Mouse (Mus musculus) forebrain, embryonic 14.5 days (tissue): ENCODE data around the gene Rho. TPM values are rescaled to one million over a fixed set of nuclear protein-coding genes. Genes with fewer than 3 reads are reported as not detected.

Experiments
- ATAC-seq: fragments of 200-750 bp; cut with Nextera tagmentation; 2 replicates; pipeline ENCODE4 v1.8.0; 2017; ENCODE audit warnings: mild to moderate bottlenecking, moderate library complexity
- DNase-seq: peaks from one replicate; pipeline ENCODE4 v3.0.0-alpha.2; 2015; ENCODE audit warnings: low spot score
- H3K27ac ChIP-seq: fragments of 300-500 bp; sonication (generic); 2 replicates; pipeline ENCODE4 v1.5.1; 2014; ENCODE audit warnings: low read depth, mild to moderate bottlenecking, control low read depth, low read length, moderate library complexity
- H3K27me3 ChIP-seq: fragments of 300-500 bp; sonication (generic); replicated peaks from 2 replicates; pipeline ENCODE4 v1.6.1; 2014; ENCODE audit warnings: low read length, control low read depth, mixed read lengths; ENCODE audit not compliant: control insufficient read depth, insufficient read depth
- H3K36me3 ChIP-seq: fragments of 300-500 bp; sonication (generic); 2 replicates; pipeline ENCODE4 v1.6.1; 2014; ENCODE audit warnings: low read length, control low read depth; ENCODE audit not compliant: control insufficient read depth, insufficient read depth
- H3K4me1 ChIP-seq: fragments of 300-500 bp; sonication (generic); 2 replicates; pipeline ENCODE4 v1.6.1; 2014; ENCODE audit warnings: antibody characterized with exemption, low read length, control low read depth; ENCODE audit not compliant: control insufficient read depth, insufficient read depth
- H3K4me2 ChIP-seq: fragments of 300-500 bp; sonication (generic); 2 replicates; pipeline ENCODE4 v1.6.1; 2014; ENCODE audit warnings: mild to moderate bottlenecking, control low read depth, low read length
- H3K4me3 ChIP-seq: fragments of 300-500 bp; sonication (generic); 2 replicates; pipeline ENCODE4 v1.5.1; 2014; ENCODE audit warnings: low read depth, low read length, control low read depth
- H3K9ac ChIP-seq: fragments of 300-500 bp; sonication (generic); 2 replicates; pipeline ENCODE4 v1.6.1; 2014; ENCODE audit warnings: mild to moderate bottlenecking, low read length, control low read depth, moderate library complexity
- H3K9me3 ChIP-seq: fragments of 300-500 bp; sonication (generic); replicated peaks from 2 replicates; pipeline ENCODE4 v1.6.1; 2016; ENCODE audit warnings: low read length, control low read depth, mixed read lengths; ENCODE audit not compliant: control insufficient read depth
- WGBS: fragments of 180-500 bp; shearing (Covaris S2); extraction: QIAGEN DNeasy Blood & Tissue Kit; methylation state at CpG from one replicate; pipeline ENCODE4 v1.1.7; 2014; 5-methylcytosine and 5-hydroxymethylcytosine counted together
- polyA plus RNA-seq: library from polyadenylated mRNA; unstranded; fragments of >200 nt; fragmentation: Nextera tagmentation; extraction: Ambion mirVana; gene quantifications from 2 replicates; pipeline ENCODE4 v1.2.1, GENCODE M21; 2014

Rho gene
- polyA plus RNA-seq, 1 experiment from 2014 or later = 0.19 TPM

DNA sequence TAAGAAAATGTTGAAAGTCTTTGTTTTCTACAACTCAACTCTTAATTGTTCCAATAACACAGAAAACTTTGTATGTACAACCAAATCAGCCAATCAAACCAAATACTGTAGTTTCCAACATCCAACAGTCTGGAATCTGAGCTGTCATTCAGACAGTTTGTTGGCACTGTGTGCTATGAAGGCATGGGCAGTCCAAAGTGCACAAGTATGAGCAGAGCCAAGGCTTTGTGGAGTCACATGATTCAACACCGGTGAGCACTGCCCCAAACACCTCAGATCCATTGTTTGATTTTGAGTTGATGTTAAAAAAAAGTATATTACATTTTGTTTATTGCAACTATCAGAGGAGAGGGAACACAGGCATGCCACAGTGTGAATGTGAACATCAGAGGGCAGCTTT, 9.1 kb downstream of the Rho start:
- no peak overlapping the region for H3K27ac ChIP-seq
- H3K9ac ChIP-seq = no peak overlapping the region
- H3K4me1 ChIP-seq = no peaks in the 10 kb centered on the region
- H3K4me3 ChIP-seq = no peak overlapping the region
- H3K36me3 ChIP-seq = no peaks in the 10 kb centered on the region
- H3K9me3 ChIP-seq = peaks cover 6% of the 10 kb centered on the region
- WGBS = 78% methylated on average over 1 of the region's 1 CpGs
- no peak for ATAC-seq
- H3K27me3 ChIP-seq = no peaks in the 10 kb centered on the region
- no peak overlapping the region for H3K4me2 ChIP-seq
- DNase-seq = no peak

GRCm38 (mm10) chr6:115941128-115941527, 9.6 kb downstream of the Rho start:
- DNase-seq (no peak), ATAC-seq (no peak)
- Histone ChIP-seq H3K27me3 (no peaks in the 10 kb centered on the region), H3K9me3 (peaks cover 6% of the 10 kb centered on the region), H3K9ac (no peak overlapping the region), H3K4me3 (no peak overlapping the region), H3K36me3 (no peaks in the 10 kb centered on the region), H3K4me1 (no peaks in the 10 kb centered on the region), H3K27ac (no peak overlapping the region), H3K4me2 (no peak overlapping the region)
- WGBS = 20% methylated on average over 9 of the region's 12 CpGs

- H3K9me3 ChIP-seq = no peaks in the 10 kb centered on the region
- H3K27me3 ChIP-seq = no peaks in the 10 kb centered on the region
- no peak overlapping the region for H3K9ac ChIP-seq
- ATAC-seq (no peak), DNase-seq (no peak)
- no peaks in the 10 kb centered on the region for H3K4me1 ChIP-seq
- no peak overlapping the region for H3K27ac ChIP-seq
- no peak overlapping the region for H3K4me3 ChIP-seq
- 79% methylated on average over 9 of the region's 9 CpGs for WGBS
- no peaks in the 10 kb centered on the region for H3K36me3 ChIP-seq
- no peak overlapping the region for H3K4me2 ChIP-seq
Measured at GRCm38 (mm10) chr6:115943498-115944427, 12.2 kb downstream of the Rho start.

- no peak for DNase-seq
- Histone ChIP-seq H3K27me3 (no peaks in the 10 kb centered on the region), H3K4me3 (no peak within 1 kb of the TSS), H3K27ac (no peak within 1 kb of the TSS), H3K36me3 (no peaks in the 10 kb centered on the region), H3K4me1 (no peaks in the 10 kb centered on the region), H3K4me2 (no peak within 1 kb of the TSS), H3K9me3 (no peaks in the 10 kb centered on the region), H3K9ac (no peak within 1 kb of the TSS)
- no peak for ATAC-seq
- 81% methylated on average over 5 of the region's 5 CpGs for WGBS
Measured at GRCm38 (mm10) chr6:115944638-115945037, 13.1 kb downstream of the Rho start, which contains the start of gene H1foo. TSS of gene H1foo (plus strand) at chr6:115944938.

DNA sequence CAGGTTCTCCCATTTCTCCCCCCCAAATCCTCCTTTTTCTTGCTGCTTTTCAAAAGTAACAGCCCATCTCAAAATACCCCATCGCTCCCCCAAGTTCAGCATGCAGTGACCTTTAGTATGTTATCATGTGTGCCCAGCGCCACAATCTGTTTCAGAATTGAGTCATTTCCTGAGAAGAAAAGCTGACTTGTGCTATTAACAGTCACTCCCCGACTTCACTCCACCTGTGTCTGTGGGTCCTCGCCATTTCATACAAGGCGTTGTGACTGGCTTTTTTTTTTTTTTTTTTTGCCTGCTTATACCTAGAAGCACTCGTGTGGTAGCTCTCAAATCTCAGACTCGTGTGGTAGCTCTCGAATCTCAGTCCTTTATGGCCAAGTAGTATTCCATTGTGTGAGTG, 14.1 kb downstream of the Rho start:
- H3K27me3 ChIP-seq = no peaks in the 10 kb centered on the region
- no peak overlapping the region for H3K4me3 ChIP-seq
- DNase-seq = no peak
- no peak overlapping the region for H3K4me2 ChIP-seq
- H3K9me3 ChIP-seq = no peaks in the 10 kb centered on the region
- H3K4me1 ChIP-seq = no peaks in the 10 kb centered on the region
- no peak overlapping the region for H3K27ac ChIP-seq
- no peak for ATAC-seq
- no peaks in the 10 kb centered on the region for H3K36me3 ChIP-seq
- H3K9ac ChIP-seq = no peak overlapping the region
- WGBS = 82% methylated on average over 8 of the region's 8 CpGs

DNA sequence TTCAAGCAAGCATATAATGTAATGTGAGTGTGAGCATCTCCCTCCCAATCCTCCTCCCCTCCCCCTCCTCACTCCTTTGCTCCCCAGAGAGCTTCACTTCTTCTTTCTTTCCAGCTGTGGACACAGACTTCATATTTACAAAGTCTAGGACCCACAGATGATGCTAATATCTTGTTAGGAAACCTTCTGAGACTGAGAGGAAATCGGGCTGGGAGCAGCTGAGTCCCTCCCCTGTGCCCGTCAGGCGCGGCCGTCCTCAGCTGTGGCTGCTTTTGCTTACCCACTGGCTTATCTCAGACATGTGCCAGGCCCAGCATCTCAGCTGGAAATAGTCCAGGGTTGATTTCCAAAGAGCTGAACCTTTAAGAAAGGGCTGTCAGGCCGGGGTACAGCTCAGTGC, 14.8 kb downstream of the Rho start:
- Histone ChIP-seq H3K9me3 (no peaks in the 10 kb centered on the region), H3K27ac (no peak overlapping the region), H3K27me3 (no peaks in the 10 kb centered on the region), H3K36me3 (no peaks in the 10 kb centered on the region), H3K4me1 (no peaks in the 10 kb centered on the region), H3K9ac (no peak overlapping the region), H3K4me3 (no peak overlapping the region), H3K4me2 (no peak overlapping the region)
- ATAC-seq = no peak; the same call in 1 of the 2 replicates
- WGBS = 56% methylated on average over 6 of the region's 6 CpGs
- DNase-seq = peak; percentile 48

- no peaks in the 10 kb centered on the region for H3K36me3 ChIP-seq
Measured at GRCm38 (mm10) chr6:115954506-115955074, 23.0 kb downstream of the Rho start.

DNA sequence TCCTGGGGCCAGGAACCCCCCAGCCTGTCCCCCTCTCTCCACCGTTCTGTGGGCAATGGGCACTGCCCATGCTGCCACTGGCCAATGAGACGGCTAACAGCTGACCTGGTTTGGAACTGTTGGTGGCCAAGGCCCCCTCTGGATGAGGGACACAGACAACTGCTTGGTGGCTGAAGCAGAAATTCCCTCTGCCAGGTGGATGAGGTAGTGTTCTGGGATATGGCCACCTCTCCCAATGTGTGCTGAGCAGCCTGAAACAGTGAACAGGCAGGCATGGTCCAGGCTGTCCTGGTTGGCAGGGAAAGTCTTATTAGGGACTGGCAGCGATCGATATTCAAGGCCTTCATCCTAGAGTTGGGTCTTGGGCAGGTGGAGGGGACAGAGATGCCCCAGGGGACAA, 23.6 kb downstream of the Rho start:
- Histone ChIP-seq H3K9ac (no peak overlapping the region), H3K4me2 (no peak overlapping the region), H3K36me3 (no peaks in the 10 kb centered on the region), H3K27me3 (no peaks in the 10 kb centered on the region), H3K27ac (no peak overlapping the region), H3K9me3 (no peaks in the 10 kb centered on the region), H3K4me1 (peaks cover 16% of the 10 kb centered on the region), H3K4me3 (no peak overlapping the region)
- 89% methylated on average over 4 of the region's 4 CpGs for WGBS
- ATAC-seq (no peak), DNase-seq (no peak)

More at GRCm38 (mm10) chr6:115954506-115955074, 23.0 kb downstream of the Rho start:
- Histone ChIP-seq H3K9ac (no peak overlapping the region), H3K27me3 (no peaks in the 10 kb centered on the region), H3K9me3 (no peaks in the 10 kb centered on the region), H3K4me3 (no peak overlapping the region), H3K27ac (no peak overlapping the region), H3K4me2 (no peak overlapping the region), H3K4me1 (peaks cover 16% of the 10 kb centered on the region)
- ATAC-seq = no peak
- no peak for DNase-seq
- WGBS = 69% methylated on average over 9 of the region's 9 CpGs

GRCm38 (mm10) chr6:115955664-115956063, 24.1 kb downstream of the Rho start:
- Histone ChIP-seq H3K4me3 (no peak overlapping the region), H3K4me2 (no peak overlapping the region), H3K36me3 (no peaks in the 10 kb centered on the region), H3K9me3 (no peaks in the 10 kb centered on the region), H3K27ac (no peak overlapping the region), H3K27me3 (no peaks in the 10 kb centered on the region), H3K4me1 (peaks cover 16% of the 10 kb centered on the region), H3K9ac (no peak overlapping the region)
- no peak for ATAC-seq
- DNase-seq = no peak
- WGBS = 84% methylated on average over 11 of the region's 11 CpGs
